Mouse (Mus musculus): ENCODE data around the gene Car15. TPM values are rescaled to one million over a fixed set of nuclear protein-coding genes. Genes with fewer than 3 reads are reported as not detected.
A peak's percentile ranks its signal among the peaks of the same experiment; 100 is the strongest.

The Car15 gene
- 3.5 and 6.9 TPM in 2 replicates for total RNA-seq (2014; fragmentation: Nextera tagmentation)
- total RNA-seq (2017), result 2.2 and 3.4 TPM in 2 replicates

DNA sequence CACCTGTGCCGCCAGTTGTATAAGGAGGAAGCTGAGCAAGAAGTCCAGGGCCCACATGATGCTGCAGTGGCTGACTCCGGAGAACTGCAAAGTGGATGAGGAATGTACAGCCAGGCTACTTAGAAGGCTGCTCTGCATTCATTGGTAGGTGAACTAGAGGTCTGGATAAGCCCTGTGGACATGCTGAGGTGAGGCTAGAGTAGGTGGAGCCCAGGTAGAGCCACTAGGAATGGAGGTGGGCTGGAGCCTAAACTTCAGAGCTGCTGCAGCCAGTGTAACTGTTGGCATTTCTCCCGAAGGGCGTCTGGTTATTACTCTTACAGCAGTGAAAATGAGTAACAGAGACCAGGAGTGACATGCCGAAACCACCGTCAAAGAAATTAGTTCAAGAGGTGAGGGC, at the start of gene Car15:
TSS of gene Car15 (minus strand) at position 314 of the 400 bp plus-strand sequence.
- ATAC-seq (replicated peaks; ENCODE audit: low FRiP score, low TSS enrichment, poor library complexity, severe bottlenecking), result no peak

DNA sequence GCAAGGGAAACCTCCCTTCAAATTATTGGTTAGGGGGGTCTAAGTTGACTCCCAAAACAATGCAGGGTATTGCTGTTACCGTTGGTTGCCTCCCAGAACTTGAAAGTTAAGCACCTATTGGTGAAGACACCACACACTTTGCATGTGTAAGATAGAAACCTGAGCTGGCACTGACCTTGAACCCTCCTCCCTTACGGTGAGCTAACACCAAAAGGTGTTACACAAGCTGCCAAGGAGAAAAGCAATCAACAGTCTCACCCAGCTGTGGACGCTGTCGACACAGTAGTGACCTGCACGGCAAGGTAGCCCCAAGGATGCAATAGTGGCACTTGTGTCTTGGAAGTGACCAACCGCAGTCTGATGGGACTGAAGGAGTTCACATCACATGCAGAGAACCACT, 46.0 kb upstream of the Car15 start:
- ATAC-seq (replicated peaks; ENCODE audit: low FRiP score, low TSS enrichment, poor library complexity, severe bottlenecking), result no peak

DNA sequence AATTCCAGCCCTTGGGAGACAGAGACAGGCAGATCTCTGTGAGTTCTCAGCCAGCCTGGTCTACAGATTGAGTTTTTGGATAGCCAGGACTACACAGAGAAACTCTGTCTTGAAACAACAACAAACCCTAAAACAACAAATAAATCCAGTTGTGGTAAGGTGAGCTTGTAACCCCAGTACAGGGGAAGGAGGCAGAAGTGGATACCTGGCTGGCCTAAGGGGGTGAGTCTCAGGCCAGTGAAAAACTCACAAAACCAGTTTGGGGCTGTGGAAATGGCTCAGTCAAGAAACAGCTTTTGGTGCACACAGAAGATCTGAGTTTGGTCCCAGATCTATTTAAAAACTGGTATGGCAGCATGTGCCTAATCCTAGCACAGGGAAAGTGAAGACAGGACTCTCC, 44.0 kb upstream of the Car15 start:
- ATAC-seq (replicated peaks; ENCODE audit: low FRiP score, low TSS enrichment, poor library complexity, severe bottlenecking), result no peak

DNA sequence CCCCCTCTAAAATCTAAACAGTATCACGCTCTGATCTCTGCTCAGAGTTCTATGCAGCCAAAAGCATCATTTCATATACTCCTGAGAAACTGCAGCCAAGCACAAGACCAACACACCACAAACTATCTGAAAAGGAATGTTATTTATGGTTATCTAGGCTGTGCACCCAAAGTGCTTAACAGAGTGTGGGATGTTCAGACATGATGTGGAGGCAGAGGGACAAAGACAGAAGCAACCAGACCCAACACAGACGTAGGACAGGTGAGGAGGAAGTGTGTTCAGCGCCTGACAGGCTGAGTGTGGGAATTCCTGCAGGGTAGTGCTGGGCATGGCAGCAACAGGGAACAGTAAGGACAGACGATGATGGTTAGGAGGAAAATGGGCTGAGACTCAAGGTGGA, 41.4 kb upstream of the Car15 start:
- no peak for ATAC-seq (replicated peaks; ENCODE audit: low FRiP score, low TSS enrichment, poor library complexity, severe bottlenecking)

DNA sequence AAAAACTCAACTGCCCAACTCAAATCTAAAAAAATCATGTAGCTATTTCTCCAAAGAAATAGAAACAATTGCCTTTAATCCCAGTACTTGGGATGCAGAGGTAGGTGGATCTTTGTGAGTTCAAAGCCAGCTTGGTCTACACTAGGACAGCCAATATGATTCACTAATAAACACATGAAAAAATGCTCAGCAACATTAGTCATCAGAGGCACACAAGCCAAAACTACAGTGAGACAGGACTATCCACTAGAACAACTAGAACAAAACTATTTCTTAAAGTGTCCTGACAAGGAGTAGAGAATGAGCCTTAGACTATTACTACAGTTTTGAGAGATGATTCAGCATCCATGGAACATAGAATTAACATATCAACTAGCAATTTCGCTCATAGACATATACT, 37.9 kb upstream of the Car15 start:
- ATAC-seq (replicated peaks; ENCODE audit: low FRiP score, low TSS enrichment, poor library complexity, severe bottlenecking), result no peak

DNA sequence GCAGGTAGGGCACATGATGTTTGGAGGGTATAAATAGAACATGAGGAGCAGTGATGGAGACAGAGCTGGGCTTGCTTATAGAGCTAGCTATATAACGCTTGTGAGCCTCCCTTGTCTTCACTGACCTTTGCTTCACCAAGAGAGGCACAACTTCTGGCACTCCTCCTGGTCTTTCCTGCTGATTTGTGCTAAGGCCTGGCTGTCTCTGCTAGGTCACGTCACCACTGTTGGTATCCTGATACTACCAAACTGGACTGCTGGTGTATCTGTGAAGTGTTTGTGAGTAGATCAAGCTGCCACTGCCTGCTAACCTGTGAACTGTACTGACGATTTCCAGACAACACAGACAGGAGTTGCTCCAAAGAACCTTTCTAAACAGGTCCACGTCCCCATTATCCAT, 37.0 kb upstream of the Car15 start:
- ATAC-seq (replicated peaks; ENCODE audit: low FRiP score, low TSS enrichment, poor library complexity, severe bottlenecking), result no peak

DNA sequence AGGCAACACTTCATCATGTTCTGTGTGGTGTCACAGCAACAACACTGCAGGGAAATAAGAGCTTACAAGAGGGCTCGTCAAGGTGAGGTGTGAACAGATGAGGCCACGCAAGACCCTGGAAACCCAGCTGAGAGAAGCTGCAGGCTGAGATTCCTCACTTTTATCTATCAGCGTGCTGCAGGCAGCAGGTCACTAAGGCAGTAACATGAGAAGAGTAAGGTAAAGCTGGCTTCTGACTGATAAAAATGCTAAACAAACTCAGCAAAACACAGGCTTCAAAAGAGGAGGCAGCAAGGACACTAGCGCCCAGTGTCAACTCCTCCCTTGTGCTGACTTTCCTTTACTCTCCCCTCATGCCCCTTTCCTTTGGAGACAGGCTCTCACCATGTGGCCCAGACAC, 34.8 kb upstream of the Car15 start:
- peak; percentile 42 for ATAC-seq (replicated peaks; ENCODE audit: low FRiP score, low TSS enrichment, poor library complexity, severe bottlenecking)

DNA sequence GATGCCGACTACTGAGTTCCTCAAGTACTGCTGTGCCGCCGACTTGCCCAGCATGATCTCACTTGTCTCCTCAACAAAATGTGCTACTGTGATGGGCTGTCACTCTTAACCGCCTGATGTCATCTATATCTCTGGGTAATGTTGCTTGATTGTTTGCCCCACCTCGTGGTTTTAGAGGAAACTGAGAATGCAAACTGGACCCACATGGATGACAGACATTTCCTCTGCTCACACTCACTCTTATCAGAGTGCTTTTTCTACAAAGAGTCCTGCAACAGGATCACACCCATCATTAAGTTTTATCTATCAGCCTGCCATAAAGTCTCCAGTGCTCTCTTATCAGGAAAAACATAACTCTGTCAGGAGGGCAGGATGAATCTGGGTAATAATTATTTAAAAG, 33.1 kb upstream of the Car15 start:
- peak; percentile 82 for ATAC-seq (replicated peaks; ENCODE audit: low FRiP score, low TSS enrichment, poor library complexity, severe bottlenecking)

DNA sequence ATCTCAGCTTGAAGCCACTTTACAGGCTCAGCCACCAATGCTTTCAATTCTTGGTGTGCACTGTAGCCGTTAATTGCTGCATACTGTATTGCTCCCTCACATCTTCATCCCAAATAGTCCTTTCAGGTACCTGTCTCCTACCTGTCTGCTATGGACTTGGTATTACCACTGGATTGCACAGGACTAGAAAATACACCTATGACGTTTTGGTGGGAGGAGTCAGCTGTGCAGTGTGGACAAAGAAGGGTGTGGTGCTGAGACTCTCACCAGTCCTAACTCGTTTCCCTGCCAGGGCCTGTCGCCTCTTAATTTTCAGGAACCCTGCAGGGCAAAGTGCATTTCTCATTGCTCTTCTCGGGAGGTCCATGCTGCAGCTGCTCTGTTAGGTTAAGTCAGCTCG, 27.6 kb upstream of the Car15 start:
- no peak for ATAC-seq (replicated peaks; ENCODE audit: low FRiP score, low TSS enrichment, poor library complexity, severe bottlenecking)

DNA sequence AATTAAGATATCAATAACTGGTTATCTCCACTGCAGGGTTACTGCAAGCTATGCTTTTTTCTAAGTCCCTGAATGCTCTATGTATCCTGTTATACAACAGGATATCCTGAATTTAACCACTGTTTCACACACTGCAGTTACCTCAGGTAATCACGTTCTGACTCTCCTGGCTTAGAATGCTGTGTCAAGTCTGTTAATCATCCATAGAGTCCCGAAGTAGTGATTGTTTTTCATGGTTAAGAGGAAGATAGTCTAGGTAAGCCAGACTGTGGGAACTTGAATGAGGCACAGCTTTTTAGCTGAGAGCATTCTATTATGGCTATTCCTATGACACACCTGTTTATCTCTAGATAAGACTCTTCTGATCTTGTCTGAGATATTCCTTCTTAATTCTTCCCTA, 27.1 kb upstream of the Car15 start:
- no peak for ATAC-seq (replicated peaks; ENCODE audit: low FRiP score, low TSS enrichment, poor library complexity, severe bottlenecking)

DNA sequence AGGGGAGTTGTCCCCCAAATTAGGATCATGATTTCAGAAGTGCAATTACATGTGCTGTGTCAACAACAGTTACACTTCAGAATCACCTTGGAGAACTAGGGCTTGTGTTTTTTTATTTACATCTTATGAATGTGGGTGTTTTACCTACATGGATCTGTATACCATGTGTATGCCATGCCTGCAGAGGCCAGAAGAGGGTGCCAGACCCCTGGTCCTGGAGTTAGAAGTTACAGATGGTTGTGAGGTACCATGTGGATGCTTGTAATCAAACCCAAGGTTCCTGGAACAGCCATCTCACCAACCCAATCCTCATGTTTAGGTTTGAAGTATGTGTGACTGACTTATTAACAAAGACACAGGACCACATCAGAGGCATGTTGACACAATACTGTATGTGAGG, 20.4 kb upstream of the Car15 start:
- ATAC-seq (replicated peaks; ENCODE audit: low FRiP score, low TSS enrichment, poor library complexity, severe bottlenecking), result peak; percentile 83

DNA sequence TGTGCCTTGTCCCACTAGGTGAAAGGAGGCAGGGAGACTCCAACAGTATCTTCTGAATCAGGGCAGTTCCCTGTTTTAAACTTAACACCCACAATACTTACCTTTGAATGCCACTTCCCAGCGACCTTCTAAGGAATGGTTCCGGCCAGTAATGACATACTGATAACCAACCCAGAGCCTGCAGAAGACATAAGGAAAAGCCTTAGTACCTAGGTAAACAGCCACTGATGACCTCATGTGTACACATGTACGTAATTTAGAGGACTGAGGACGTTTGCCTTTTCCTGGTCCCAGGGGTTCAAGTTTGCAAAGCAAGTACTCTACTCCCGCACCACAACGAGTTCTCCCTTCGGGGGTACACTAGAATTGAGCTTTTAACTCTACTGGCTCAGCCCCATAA, 19.0 kb upstream of the Car15 start:
- ATAC-seq (replicated peaks; ENCODE audit: low FRiP score, low TSS enrichment, poor library complexity, severe bottlenecking), result no peak

DNA sequence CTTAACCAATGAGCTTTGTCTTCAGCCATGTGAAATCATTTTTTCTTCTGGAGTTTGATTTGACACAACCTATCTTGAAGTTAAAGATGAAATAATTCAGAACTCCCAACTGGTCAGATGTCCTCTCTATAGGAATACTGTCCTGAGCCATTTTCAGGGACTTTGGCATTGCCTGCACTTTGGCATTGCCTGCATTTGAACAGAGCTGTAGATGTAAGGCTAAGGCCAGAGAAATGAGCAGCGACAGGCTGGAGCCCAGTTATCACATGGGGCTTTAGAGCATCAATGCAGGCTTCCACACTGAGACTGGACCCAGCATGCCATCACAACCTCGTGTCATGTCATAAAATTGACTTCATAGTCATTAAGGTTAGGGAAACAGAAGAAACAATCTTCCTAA, 15.1 kb upstream of the Car15 start:
- ATAC-seq (replicated peaks; ENCODE audit: low FRiP score, low TSS enrichment, poor library complexity, severe bottlenecking), result no peak

DNA sequence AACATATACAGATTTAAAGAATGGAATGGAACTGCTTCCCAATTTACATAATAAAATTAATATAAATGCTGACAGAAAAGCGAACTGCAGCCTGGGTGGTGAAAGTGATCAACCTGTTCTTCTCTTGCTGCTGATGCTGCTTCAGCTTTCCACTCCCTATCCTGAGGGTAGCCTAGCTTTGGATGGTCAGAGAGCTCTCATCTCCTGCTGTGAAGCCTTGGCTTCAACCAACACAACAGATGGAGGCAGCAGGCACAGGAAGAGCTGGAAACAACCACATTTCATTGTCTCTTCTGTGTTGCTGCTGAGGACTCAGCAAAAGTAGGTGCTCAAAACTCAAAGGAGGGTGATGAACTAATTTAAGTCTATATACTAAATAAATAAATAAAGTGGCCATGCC, 13.7 kb upstream of the Car15 start:
- ATAC-seq (replicated peaks; ENCODE audit: low FRiP score, low TSS enrichment, poor library complexity, severe bottlenecking), result no peak

DNA sequence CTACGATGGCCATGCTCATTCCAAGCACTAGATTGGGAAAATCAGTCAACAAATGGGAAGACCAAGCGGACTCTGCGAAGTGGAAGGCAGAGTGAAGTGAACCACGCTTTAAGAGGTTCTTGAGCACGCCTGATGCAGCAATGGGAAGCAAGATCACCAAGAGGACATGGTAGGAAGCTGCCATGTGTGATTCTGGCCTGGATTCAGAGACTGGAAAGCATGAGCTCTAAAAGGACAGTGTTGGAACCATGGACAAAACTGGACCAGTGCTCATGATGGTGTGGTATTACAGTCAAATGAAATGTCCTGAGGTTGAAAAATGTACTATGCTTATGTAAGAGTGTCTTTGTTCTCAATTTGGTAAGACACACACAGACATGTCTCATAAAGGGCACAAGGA, 13.2 kb upstream of the Car15 start:
- no peak for ATAC-seq (replicated peaks; ENCODE audit: low FRiP score, low TSS enrichment, poor library complexity, severe bottlenecking)

DNA sequence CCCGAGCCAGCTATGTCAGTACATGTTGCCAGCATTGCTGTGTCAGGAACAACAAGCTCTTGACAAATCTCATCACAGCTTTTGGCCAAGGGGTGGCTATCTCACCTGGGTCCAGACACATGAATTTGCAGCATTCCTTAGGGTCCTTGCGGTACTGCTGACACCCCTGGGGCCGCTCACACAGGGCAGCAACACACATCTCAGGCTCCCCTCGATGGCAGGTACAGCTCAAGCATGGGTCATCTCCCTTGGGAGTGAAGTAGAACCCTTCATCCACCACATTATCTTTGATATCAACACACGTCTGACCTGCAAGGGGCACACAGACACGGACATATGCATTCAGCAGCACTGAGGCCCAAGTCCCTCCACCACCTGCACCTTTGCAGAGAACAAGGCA, 11.3 kb upstream of the Car15 start:
- ATAC-seq (replicated peaks; ENCODE audit: low FRiP score, low TSS enrichment, poor library complexity, severe bottlenecking), result no peak

DNA sequence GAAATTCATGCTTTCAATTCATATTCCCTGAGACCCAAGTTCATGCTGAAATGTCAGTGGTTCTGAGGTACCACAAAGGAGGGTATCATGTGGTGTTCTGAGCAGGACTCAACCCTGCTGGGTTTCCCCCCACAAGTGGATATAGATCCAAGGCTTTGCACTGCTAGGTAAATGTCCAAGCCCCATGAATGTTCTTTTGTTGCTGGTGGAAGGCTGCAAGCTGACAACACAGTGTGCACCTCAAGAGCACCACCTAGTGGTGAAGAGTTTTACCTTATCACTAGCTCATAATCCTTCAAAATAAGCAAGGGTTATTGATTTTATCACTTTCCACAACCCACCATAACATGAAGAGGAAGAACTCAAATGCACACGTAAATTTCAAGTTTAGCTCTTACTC, 10.8 kb upstream of the Car15 start:
- ATAC-seq (replicated peaks; ENCODE audit: low FRiP score, low TSS enrichment, poor library complexity, severe bottlenecking), result peak; percentile 74

DNA sequence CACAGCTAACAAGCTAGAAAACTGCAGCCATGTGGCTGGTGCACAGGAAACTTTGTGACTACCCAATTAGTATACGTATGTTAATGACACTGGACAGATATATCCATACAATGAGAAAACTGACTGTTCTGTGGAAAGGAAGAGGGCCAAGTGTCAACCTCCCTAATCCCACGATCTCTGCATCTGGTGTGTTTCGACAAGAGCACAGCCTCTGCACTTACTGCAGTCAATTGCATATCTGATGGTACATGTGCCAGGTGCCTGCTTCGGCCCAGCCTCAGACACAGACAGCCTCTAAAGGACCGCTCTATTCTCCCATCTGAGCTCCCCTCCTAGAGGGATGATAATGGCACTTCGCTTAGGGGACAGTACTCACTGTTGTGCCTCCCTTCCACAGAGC, 10.3 kb upstream of the Car15 start:
- peak; percentile 87 for ATAC-seq (replicated peaks; ENCODE audit: low FRiP score, low TSS enrichment, poor library complexity, severe bottlenecking)

DNA sequence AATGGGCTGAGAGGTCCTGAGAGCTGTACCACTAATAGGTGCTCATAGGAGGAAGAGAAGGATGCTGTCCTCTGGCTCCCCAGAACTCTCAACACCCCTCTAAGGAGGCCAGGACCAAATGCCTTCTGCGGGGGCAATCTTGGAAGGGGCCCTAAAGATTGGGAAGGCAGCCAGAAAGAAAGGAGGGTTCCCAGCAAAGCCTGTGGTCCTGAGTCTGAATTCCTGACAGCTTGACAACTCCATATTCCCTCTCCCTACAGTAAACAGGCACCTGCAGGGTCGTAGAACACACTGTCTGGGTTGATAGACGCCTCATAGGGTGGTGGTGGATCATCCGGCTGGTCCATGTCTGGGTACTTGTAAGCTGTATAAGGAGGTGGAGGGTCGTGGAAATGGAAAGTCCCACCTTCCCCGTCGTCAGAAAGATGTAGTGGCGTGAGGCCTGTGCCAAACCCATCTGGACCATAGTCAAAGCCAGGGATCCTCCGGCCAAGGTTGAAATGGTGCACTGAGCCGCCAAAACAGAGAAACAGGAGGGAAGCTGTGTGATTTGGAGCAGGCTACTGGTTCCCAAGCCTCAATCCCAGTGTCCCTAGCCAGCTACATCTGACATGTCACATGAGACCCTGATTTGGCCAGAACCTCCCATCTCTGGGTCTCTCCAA, 5.7 kb upstream of the Car15 start:
- ATAC-seq (replicated peaks; ENCODE audit: low FRiP score, low TSS enrichment, poor library complexity, severe bottlenecking), result no peak

DNA sequence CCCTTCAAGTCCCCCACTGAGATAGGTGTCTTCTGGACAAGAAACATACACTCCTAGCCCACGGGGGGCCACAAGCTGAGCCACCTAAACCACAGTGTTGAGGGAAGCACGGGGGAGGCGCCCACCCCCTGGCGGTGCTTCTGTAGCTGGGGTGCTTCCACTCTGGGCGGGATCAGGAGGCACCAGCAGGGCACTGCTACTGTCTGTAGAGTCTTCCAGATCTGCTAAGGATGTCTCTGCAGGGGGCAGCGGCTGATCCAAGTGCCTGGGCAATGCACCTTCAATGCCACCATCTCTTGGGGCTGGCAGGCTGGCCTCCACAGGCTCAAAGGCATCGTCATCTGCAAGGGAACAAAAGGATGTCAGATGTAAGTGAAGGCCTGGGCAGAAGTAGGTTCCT, 4.3 kb upstream of the Car15 start:
- no peak for ATAC-seq (replicated peaks; ENCODE audit: low FRiP score, low TSS enrichment, poor library complexity, severe bottlenecking)

DNA sequence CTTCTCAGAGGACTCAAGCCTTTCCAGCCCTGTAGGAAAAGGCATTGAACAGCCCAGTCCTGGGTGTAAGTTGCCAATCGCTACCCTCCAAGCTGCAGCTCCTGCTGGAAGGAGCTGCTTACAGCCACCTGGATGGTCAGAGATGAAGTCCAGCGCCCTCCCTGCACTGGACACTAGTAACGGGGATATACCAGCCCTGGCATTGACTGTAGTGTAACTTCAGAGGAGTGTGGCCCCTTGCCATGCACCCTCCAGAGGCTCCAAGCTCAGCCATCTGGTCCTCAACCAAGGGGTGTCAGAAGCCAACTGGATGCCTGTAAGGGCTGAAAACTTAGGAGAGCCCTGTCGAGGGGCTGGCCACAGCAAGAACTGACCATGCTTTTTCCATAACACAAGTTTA, 1.8 kb upstream of the Car15 start:
- no peak for ATAC-seq (replicated peaks; ENCODE audit: low FRiP score, low TSS enrichment, poor library complexity, severe bottlenecking)

DNA sequence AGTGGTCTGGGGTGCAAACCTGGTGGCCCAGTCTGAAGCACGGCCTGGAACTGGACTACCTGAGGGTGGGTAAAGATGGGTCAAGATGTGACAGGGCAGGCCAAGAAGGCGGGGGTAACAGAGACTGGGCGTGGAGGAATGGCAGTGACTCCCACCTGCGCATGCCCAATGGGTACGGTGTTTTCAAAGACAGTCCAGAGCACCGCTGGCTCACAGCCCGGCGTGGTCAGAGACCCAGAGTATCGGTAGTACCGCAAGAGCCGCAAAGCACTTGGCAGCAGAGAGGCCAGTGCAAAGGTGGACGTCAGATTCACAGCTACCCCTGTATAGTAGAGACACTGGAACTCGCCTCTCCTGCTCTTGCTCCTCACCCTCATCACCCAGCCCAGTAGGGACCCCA, 2.7 kb downstream of the Car15 start:
- no peak for ATAC-seq (replicated peaks; ENCODE audit: low FRiP score, low TSS enrichment, poor library complexity, severe bottlenecking)

All from megakaryocyte-erythroid progenitor cell, adult 5-6 weeks (primary cell).